Mouse (Mus musculus) adrenal gland, adult (tissue): Measurements from ENCODE around the gene Frmd4b.

ENCODE experiments used
- DNase-seq, 2 experiments: peaks; one replicate each; pipeline ENCODE4 v3.0.0; 2022 to 2023; ENCODE audit warnings: low spot score in 1 of 2; ENCODE audit not compliant: inconsistent age in 2 of 2

The Frmd4b gene

GRCm38 (mm10) chr6:97485886-97486386 lies 131.4 kb downstream of the Frmd4b start:
- no peak for DNase-seq

- peak; percentile 29 to 70 for DNase-seq
These were observed 135.4 kb downstream of the Frmd4b start for GRCm38 (mm10) chr6:97481912-97482311.

DNA sequence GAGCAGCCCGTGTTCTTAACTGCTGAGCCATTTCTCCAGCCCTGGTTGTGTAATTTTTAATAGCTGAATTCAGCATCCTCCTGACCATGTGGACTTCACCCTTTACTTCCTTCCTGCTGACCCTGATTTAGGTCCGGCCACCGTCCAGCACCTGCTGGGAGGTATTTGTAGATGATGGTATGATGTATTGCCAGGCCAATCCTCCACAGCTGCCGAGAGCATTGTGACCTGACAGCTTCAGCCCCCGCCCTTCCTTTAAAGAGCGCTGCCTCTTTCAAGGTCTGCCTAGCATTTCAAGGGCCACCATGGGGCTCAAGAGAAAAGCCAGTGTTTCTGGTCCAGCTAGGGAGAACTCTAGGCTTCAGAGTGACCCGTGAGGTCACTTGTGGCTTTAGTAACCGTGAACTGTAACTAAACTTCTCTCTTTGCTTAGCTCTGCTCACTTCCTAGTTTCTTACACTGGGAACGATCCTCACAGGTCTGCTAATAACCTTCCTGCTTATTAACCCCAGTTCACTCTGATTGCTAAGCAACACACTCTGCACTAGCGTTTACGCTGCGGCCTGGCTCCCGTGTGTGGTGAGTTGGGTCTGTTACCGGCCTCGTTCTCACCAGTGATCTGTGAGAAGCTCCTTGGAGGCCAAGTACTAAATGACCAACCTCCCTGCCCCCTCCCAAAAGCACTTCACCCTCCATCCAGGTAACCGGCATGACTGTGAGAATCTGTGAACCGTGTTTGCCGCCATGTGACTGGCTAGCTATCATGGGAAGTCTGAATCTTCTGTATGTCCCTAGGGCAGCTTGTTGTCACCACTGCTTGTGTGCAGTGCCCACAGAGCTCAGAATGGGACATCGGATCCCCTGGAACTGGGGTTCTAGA lies 138.1 kb downstream of the Frmd4b start:
- peak; percentile 36 to 77 for DNase-seq

DNA sequence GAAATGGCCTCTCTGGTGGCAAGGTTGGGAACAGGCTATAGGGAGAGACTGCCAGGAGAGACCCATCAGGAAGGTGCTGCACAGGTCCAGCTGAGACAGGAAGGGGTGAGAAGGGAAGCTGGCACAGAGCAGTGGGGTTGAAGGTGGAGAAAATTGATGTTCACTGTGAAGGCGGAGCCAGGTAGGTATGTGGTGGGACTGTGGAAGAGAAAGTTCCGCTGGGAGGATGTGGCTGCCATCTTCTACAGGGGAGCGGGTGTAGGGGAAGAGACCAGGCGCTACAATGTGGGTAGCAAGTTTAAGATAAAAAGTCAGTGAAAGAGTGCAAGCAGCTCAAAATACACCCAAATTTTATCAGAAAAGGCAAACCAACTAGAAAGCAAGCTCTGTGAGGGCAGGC lies 143.7 kb downstream of the Frmd4b start:
- DNase-seq, result no peak

DNA sequence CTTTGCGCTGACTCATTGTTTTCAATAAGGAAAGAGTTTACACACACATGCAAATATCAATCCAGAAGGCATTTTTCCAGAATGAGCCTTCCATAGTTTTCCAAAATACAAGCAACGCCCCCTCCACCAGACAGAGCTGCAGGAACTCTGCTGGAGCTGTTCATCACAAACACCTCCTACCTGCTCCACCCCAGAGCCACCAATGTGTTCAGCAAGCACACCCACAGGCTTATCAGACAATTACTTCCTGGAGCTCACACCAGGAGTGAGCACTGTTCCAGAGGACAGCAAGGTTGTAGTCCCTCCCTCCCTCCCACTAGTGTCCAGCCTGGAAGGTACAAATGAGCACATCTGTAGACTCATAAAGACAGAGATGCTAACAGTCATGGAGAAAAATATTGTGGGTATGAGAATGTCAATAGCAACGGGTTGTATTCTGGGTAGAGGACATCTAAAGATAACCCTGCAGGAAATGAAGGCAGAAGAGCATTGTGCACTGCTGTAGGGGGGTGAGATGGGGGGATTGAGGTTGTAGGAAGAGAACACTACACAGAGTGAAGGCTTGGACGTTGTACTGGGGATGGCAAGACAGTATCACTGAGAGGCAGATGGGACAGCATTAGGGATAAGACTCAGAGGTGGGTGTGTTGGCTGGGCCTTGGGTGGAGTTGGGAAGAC lies 144.3 kb downstream of the Frmd4b start:
- no peak for DNase-seq

DNA sequence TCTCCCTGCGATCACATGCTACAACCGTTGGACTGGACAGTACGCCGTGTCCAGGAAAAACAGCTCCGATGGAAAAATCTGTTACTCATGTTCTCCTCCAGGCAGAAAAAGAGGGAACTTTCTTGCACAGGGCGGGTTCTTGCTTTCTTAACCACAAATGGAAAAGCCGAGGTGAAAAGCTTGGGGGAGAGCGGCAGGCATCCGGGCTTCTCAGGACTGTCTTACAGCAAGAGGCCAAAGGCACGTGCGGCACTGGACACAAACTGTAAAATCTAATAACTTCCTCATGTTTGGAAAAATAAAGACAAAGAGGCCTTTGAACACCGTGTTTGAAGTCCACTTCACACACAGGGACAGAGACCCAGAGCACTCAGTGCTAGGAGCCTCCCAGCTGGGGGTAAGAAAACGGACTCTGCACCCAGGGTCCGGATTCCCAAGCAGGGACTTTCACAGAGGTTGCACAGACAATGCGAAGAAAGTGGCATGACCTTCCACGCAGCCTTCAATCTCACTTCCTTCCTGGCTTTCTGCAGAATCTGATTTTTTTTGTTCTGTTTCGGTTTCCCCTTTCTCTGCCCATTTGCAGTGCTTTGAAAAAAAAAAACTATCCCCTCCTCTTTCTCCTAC lies 153.3 kb downstream of the Frmd4b start:
- DNase-seq, result peak; percentile 43 to 79

DNA sequence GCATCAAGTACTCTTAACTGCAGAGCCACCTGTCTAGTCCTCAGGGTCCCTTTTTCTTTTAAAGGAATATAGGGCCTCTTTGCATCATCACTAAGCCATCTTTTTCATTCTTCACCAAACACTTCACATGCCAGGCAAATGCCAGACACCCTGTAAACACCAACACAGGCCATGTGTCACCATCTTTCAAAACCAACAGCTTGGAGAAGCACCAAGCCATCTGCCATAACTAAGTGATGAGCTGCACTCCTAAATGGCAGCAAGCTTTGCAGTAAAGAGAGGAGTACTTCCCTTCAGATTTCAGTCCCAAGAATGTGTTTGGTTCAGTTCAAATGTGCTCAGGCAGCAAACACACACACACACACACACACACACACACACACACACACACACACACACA lies 154.9 kb downstream of the Frmd4b start:
- no peak for DNase-seq

- peak in 1 of 2 experiments; percentile 49 for DNase-seq
These were observed 158.2 kb downstream of the Frmd4b start for GRCm38 (mm10) chr6:97459112-97459511.

DNA sequence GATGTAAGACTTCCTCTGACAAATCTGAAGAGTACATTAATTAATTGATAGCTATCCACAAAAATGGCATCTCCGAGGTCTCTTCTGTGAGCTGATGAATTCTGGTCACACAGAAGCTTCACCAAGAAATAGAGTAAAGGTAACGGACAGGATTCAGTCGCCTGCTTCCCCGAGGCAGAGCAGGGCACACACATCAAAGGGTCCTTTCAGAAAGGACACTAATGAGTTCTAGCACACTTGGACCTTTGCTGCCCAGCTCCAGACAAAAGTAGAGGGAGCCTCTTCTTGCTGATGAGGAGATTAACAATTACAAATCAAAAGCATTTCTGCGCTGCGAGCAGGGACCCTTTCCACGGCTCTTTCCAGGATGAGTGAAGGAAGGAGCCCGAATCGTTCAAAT lies 159.0 kb downstream of the Frmd4b start:
- no peak for DNase-seq

DNA sequence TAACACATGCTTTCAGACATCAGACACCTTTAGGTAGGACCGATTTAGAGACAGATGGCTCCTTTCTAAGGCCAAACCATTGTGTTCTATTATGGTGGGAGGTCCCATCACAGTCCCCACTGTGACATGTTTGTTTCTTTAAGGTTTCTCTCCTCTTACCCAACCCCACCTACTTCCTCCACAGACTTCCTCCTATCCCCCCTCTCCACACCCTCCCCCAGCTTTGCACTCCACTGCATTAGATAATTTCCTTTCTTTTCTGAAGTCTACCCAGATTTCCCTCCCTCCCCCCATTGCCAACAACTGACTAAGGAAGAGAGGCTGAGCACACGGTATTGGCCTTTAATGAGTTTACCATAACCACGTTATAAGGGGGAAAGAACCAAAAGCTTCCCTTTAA lies 159.4 kb downstream of the Frmd4b start:
- DNase-seq, result peak; percentile 29 to 69

GRCm38 (mm10) chr6:97457210-97457609 lies 160.1 kb downstream of the Frmd4b start:
- DNase-seq, result peak in 1 of 2 experiments; percentile 52

GRCm38 (mm10) chr6:97452223-97452622 lies 165.1 kb downstream of the Frmd4b start:
- DNase-seq, result no peak

- DNase-seq, result peak in 1 of 2 experiments; percentile 46
These were observed 167.5 kb downstream of the Frmd4b start for GRCm38 (mm10) chr6:97449806-97450205.

DNA sequence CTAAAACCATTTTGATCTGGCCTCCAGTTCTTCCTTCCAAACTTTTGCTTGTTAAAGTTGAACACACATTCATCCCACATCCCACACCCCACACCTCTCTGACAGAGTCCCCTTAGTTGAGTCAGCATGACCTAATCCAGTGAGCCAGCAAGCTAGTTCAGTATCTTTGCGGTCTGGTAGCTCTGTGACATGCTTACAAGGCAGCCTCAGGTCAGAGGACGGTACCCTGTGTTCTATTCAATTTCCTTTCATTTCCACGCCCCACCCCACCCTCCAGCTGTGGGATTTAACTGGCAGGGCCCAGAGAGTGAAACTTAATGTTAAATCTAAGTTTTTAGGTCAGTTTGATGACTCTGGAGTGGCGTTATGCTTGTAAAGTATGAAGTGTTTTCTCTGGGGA lies 170.3 kb downstream of the Frmd4b start:
- peak; percentile 64 to 65 for DNase-seq

DNA sequence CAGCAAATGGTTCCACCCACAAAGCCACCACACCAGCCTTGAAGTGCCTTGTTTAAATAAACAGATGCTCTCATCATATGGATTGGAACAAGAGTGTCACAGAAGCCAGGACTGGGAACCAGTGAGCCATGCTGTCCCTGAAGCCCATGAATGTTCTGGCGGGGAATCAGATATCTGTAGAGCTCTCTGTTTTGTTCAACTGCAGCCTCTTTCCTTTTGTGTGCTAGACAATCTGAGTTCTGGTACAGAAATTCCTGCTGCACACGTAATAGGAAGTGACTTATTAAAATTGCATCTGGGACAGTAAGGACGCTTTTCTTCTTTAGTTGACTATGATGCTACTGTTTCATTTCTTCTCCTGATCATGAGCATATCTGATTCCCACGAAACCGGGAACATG lies 173.2 kb downstream of the Frmd4b start:
- no peak for DNase-seq

DNA sequence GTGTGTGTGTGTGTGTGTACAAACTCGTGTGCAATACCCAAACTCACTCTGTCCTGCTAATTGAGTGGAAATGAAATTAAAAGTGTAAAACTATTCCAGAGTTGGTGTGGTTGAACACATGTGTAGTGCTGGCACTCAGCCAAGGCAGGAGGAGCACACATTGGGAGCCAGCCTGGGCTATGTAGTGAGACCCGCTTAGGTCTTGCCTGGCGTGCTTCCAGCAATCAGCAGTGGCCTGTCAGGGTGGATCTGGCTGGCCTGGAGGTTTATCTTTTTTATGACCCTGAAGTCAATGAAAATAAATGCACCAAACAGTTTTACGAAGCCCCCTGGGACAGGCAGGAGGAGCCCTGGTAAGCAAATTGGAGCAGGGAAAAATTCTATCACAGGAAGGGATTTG lies 173.8 kb downstream of the Frmd4b start:
- no peak for DNase-seq

DNA sequence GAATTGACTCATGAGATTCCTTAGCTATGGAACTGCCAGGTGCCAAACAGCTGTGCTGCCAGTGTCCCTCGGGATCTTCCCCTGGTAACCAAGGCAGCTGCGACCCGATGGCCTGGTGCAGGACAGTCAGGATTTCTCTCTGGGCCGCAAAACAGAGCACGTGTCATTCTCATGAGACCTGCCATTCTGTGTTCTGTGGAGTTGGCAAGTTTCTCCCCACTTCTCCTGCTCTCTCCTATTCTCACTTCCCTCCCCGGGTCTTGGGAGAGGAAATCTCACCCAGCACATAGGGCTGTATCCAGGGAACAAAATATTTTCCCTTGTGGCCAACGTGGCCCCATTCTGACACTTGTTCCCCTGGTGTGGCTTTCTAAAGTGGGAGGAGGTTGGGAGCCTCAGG lies 176.0 kb downstream of the Frmd4b start:
- peak in 1 of 2 experiments; percentile 23 for DNase-seq

- no peak for DNase-seq
These were observed 178.3 kb downstream of the Frmd4b start for GRCm38 (mm10) chr6:97438918-97439645.

- no peak for DNase-seq
These were observed 182.6 kb downstream of the Frmd4b start for GRCm38 (mm10) chr6:97434753-97435152.

DNA sequence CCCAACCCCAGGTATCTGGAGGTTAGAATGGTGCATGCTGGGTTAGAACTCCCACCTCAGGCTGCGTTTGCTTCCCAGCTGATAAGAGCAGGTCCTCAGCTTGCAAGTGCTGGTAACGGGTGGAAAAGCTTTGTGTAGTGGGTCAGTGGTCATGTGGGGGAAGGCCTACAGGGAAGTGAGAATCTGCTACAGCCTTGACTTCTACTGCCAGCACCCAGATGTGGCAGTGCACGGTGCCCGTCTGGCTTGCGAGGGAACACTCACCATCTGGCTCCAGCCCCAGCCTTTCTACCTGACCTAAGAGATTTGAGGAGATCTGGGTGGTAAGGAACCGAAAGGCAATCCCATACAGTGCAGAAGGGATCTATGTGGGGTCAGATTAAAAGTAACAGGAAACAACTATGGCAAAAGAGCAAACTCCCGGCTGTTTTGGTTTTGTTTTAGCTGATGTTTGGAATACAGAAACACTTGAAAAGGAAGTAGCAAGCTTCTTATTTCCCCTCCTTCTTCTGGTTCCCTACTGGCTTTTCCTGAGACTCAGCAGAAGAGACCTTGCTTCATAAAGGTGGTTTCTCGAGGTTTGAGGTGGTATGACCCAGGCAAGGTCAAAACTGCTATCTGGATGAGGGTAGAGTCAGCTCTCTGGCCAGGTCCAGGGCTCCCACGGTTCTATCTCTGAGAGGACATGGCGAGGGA lies 185.9 kb downstream of the Frmd4b start:
- peak in 1 of 2 experiments; percentile 16 for DNase-seq
